Mouse (Mus musculus) yolk sac, embryonic 10.5 days (tissue): Measurements from ENCODE around the gene Cplx2.
A peak's percentile ranks its signal among the peaks of the same experiment; 100 is the strongest.

ENCODE experiments used
- DNase-seq: peaks from one replicate; pipeline ENCODE4 v3.0.0-alpha.2; 2017; ENCODE audit warnings: low spot score

The Cplx2 gene

GRCm38 (mm10) chr13:54368181-54368580, 3.0 kb upstream of the Cplx2 start:
- no peak for DNase-seq

GRCm38 (mm10) chr13:54371387-54372330, 510 bp downstream of the Cplx2 start:
- DNase-seq: peak; percentile 85

GRCm38 (mm10) chr13:54372665-54373064, 1.5 kb downstream of the Cplx2 start:
- peak; percentile 18 for DNase-seq

- DNase-seq: no peak
These were observed 3.1 kb downstream of the Cplx2 start for GRCm38 (mm10) chr13:54374106-54374706.

GRCm38 (mm10) chr13:54375497-54376495, 4.6 kb downstream of the Cplx2 start:
- no peak for DNase-seq

GRCm38 (mm10) chr13:54376736-54377135, 5.6 kb downstream of the Cplx2 start:
- DNase-seq: no peak

GRCm38 (mm10) chr13:54378051-54378450, 6.9 kb downstream of the Cplx2 start:
- DNase-seq: no peak

GRCm38 (mm10) chr13:54380421-54380820, 9.3 kb downstream of the Cplx2 start:
- no peak for DNase-seq

GRCm38 (mm10) chr13:54381396-54381795, 10.2 kb downstream of the Cplx2 start:
- no peak for DNase-seq

GRCm38 (mm10) chr13:54383531-54383930, 12.4 kb downstream of the Cplx2 start:
- no peak for DNase-seq

- no peak for DNase-seq
These were observed 13.4 kb downstream of the Cplx2 start for GRCm38 (mm10) chr13:54384518-54384917.

GRCm38 (mm10) chr13:54385008-54386004, 14.2 kb downstream of the Cplx2 start:
- no peak for DNase-seq

GRCm38 (mm10) chr13:54389971-54390564, 18.9 kb downstream of the Cplx2 start:
- no peak for DNase-seq

- DNase-seq: no peak
These were observed 19.4 kb downstream of the Cplx2 start for GRCm38 (mm10) chr13:54390565-54391013.

- no peak for DNase-seq
These were observed 20.2 kb downstream of the Cplx2 start for GRCm38 (mm10) chr13:54391313-54391712.

- DNase-seq: no peak
These were observed 25.9 kb downstream of the Cplx2 start for GRCm38 (mm10) chr13:54397069-54397468.

- DNase-seq: no peak
These were observed 29.5 kb downstream of the Cplx2 start for GRCm38 (mm10) chr13:54400565-54401179.

- no peak for DNase-seq
These were observed 30.0 kb downstream of the Cplx2 start for GRCm38 (mm10) chr13:54401180-54401569.

- DNase-seq: no peak
These were observed 31.2 kb downstream of the Cplx2 start for GRCm38 (mm10) chr13:54402346-54402745.
